Mouse (Mus musculus) midbrain, embryonic 13.5 days (tissue): ENCODE data around the gene Sp100. TPM values are rescaled to one million over a fixed set of nuclear protein-coding genes. Genes with fewer than 3 reads are reported as not detected.

ENCODE experiments used
- ATAC-seq: fragments of 200-750 bp; cut with Nextera tagmentation; 2 replicates; pipeline ENCODE4 v1.8.0; 2017; ENCODE audit warnings: mild to moderate bottlenecking, moderate TSS enrichment, moderate library complexity
- H3K27ac ChIP-seq: fragments of 300-500 bp; sonication (generic); 2 replicates; pipeline ENCODE4 v1.5.1; 2015; ENCODE audit warnings: inconsistent platforms, mild to moderate bottlenecking, moderate library complexity
- H3K27me3 ChIP-seq: fragments of 300-500 bp; sonication (generic); 2 replicates; pipeline ENCODE4 v1.6.1; 2015; ENCODE audit warnings: mild to moderate bottlenecking, inconsistent platforms
- H3K36me3 ChIP-seq: fragments of 300-500 bp; sonication (generic); 2 replicates; pipeline ENCODE4 v1.6.1; 2015; ENCODE audit warnings: mild to moderate bottlenecking, inconsistent platforms
- H3K4me1 ChIP-seq: fragments of 300-500 bp; sonication (generic); replicated peaks from 2 replicates; pipeline ENCODE4 v1.6.1; 2015; ENCODE audit warnings: inconsistent platforms
- H3K4me2 ChIP-seq: fragments of 300-500 bp; sonication (generic); replicated peaks from 2 replicates; pipeline ENCODE4 v1.6.1; 2015; ENCODE audit warnings: moderate library complexity, mild to moderate bottlenecking, inconsistent platforms
- H3K4me3 ChIP-seq: fragments of 300-500 bp; sonication (generic); replicated peaks from 2 replicates; pipeline ENCODE4 v1.5.1; 2015; ENCODE audit warnings: mild to moderate bottlenecking, inconsistent platforms
- H3K9ac ChIP-seq: fragments of 300-500 bp; sonication (generic); replicated peaks from 2 replicates; pipeline ENCODE4 v1.6.1; 2015; ENCODE audit warnings: mild to moderate bottlenecking, inconsistent platforms
- H3K9me3 ChIP-seq: fragments of 300-500 bp; sonication (generic); 2 replicates; pipeline ENCODE4 v1.6.1; 2016; ENCODE audit warnings: mild to moderate bottlenecking, inconsistent platforms
- WGBS: fragments of 180-500 bp; shearing (Covaris S2); methylation state at CpG from one replicate; pipeline ENCODE4 v1.1.7; 2015; 5-methylcytosine and 5-hydroxymethylcytosine counted together
- microRNA-seq: library from miRNA; unstranded; fragments of <30 nt; microRNA quantifications from one replicate; pipeline ENCODE4, GENCODE M21; 2016
- polyA plus RNA-seq: library from polyadenylated mRNA; unstranded; fragments of >200 nt; fragmentation: Nextera tagmentation; extraction: Ambion mirVana; gene quantifications from 2 replicates; pipeline ENCODE4 v1.2.1, GENCODE M21; 2015

Gene Sp100
- polyA plus RNA-seq, 1 experiment from 2014 or later = 0.59 TPM

GRCm38 (mm10) chr1:85757531-85758230 lies 107.9 kb downstream of the Sp100 start:
- Histone ChIP-seq H3K27ac (no peak overlapping the region), H3K9ac (no peak overlapping the region), H3K4me1 (peaks cover 9% of the 10 kb centered on the region), H3K9me3 (no peaks in the 10 kb centered on the region), H3K36me3 (no peaks in the 10 kb centered on the region), H3K4me2 (no peak overlapping the region; the same call in 1 of the 2 replicates), H3K27me3 (no peaks in the 10 kb centered on the region), H3K4me3 (no peak overlapping the region)
- no peak for ATAC-seq
- WGBS = 90% methylated on average over 6 of the region's 6 CpGs

GRCm38 (mm10) chr1:85758231-85758968 lies 108.6 kb downstream of the Sp100 start:
- WGBS = 30% methylated on average over 14 of the region's 14 CpGs
- no peaks in the 10 kb centered on the region for H3K36me3 ChIP-seq
- peak overlapping the region; percentile 7; the same call in 1 of the 2 replicates for H3K4me2 ChIP-seq
- peaks cover 9% of the 10 kb centered on the region for H3K4me1 ChIP-seq
- 0 out of 2 replicates have a peak, but pooled peaks have one; percentile 27 for ATAC-seq
- H3K9ac ChIP-seq = no peak overlapping the region
- no peaks in the 10 kb centered on the region for H3K9me3 ChIP-seq
- no peak overlapping the region for H3K4me3 ChIP-seq
- H3K27ac ChIP-seq = no peak overlapping the region
- no peaks in the 10 kb centered on the region for H3K27me3 ChIP-seq

GRCm38 (mm10) chr1:85758969-85759293 lies 109.1 kb downstream of the Sp100 start:
- Histone ChIP-seq H3K9ac (no peak overlapping the region), H3K9me3 (no peaks in the 10 kb centered on the region), H3K4me3 (no peak overlapping the region), H3K27ac (no peak overlapping the region), H3K36me3 (no peaks in the 10 kb centered on the region), H3K4me1 (peaks cover 9% of the 10 kb centered on the region), H3K27me3 (no peaks in the 10 kb centered on the region), H3K4me2 (no peak overlapping the region)
- ATAC-seq = no peak
- 0% methylated on average over 1 of the region's 1 CpGs for WGBS

Small RNA genes lying within 50 kb of the gene (microRNA-seq; reads per million reads assigned to microRNA genes)
- gene Mir8096 = not detected

Other genes with a start within 250 kb of the Sp100 start
- not detected in 2 replicates for gene G530012D18Rik, start 74.3 kb upstream of the Sp100 start, polyA plus RNA-seq
- gene Sp110, start 51.2 kb upstream of the Sp100 start, polyA plus RNA-seq = 0.38 and 0.68 TPM in 2 replicates
- gene Sp140, start 49.6 kb upstream of the Sp100 start, polyA plus RNA-seq = 0.36 and 0.46 TPM in 2 replicates
- gene A630001G21Rik, start 128.7 kb downstream of the Sp100 start, polyA plus RNA-seq = 0.59 and 0.90 TPM in 2 replicates
- 52.1 and 54.9 TPM in 2 replicates for gene Cab39, start 143.5 kb downstream of the Sp100 start, polyA plus RNA-seq
- gene Itm2c, start 244.3 kb downstream of the Sp100 start, polyA plus RNA-seq = 179 and 201 TPM in 2 replicates